Comparison of ENCODE assay signal across 28 mouse cellular contexts in genomic region chr19:21183028-21183427, GRCm38 (mm10).
"Had no signal": no experiment of that assay in that cellular context is flagged by ENCODE, and none has a peak within 500 bp of the region (broad histone marks: within the 10 kb centered on the region; RNA-seq: fewer than 3 reads in every experiment).

No protein-coding gene starts in this region.

- H3K4me2 ChIP-seq: limb, embryonic 12.5 days; limb, embryonic 13.5 days; limb, embryonic 15.5 days; liver, embryonic 11.5 days; liver, embryonic 12.5 days; liver, embryonic 13.5 days; liver, embryonic 15.5 days; lung, embryonic 14.5 days; lung, embryonic 15.5 days; midbrain, embryonic 13.5 days had no signal

- DNase-seq: left cerebral cortex, postnatal 4 days; liver; liver, embryonic 13.5 days; liver, postnatal 0 days; lung, adult 18-20 months; lung, adult 2 months; lung, embryonic 14.5 days; lung, postnatal 10 days; lung, postnatal 14 days; lung, postnatal 36 days; lung, postnatal 4 days had no signal

- H3K9ac ChIP-seq: limb, embryonic 12.5 days; limb, embryonic 13.5 days; limb, embryonic 15.5 days; liver, embryonic 12.5 days; liver, embryonic 13.5 days; liver, embryonic 14.5 days; liver, embryonic 15.5 days; liver, postnatal 0 days; lung, embryonic 14.5 days; lung, embryonic 15.5 days; midbrain, embryonic 13.5 days had no signal

- ATAC-seq: liver, embryonic 12.5 days; liver, postnatal 0 days; lung, postnatal 0 days; midbrain, embryonic 13.5 days; midbrain, embryonic 16.5 days had no signal

- H3K4me1 ChIP-seq: limb, embryonic 10.5 days; limb, embryonic 12.5 days; limb, embryonic 13.5 days; limb, embryonic 15.5 days; liver, embryonic 12.5 days; liver, embryonic 13.5 days; liver, embryonic 15.5 days; lung, embryonic 15.5 days; midbrain, embryonic 13.5 days had no signal

- H3K9me3 ChIP-seq: limb, embryonic 10.5 days; limb, embryonic 12.5 days; limb, embryonic 13.5 days; limb, embryonic 15.5 days; liver, embryonic 12.5 days; liver, embryonic 13.5 days; liver, embryonic 15.5 days; lung, embryonic 15.5 days; midbrain, embryonic 13.5 days had no signal

- H3K4me3 ChIP-seq: left cerebral cortex, adult 2 months; limb, embryonic 10.5 days; limb, embryonic 12.5 days; limb, embryonic 13.5 days; limb, embryonic 15.5 days; liver, embryonic 12.5 days; liver, embryonic 13.5 days; liver, embryonic 15.5 days; lung, embryonic 15.5 days; megakaryocyte, embryonic 14.5 days; midbrain, embryonic 10.5 days; midbrain, embryonic 13.5 days; myocyte had no signal

- H3K27me3 ChIP-seq: limb, embryonic 12.5 days; limb, embryonic 13.5 days; limb, embryonic 15.5 days; liver, embryonic 12.5 days; liver, embryonic 13.5 days; liver, embryonic 15.5 days; lung, embryonic 15.5 days; megakaryocyte, embryonic 14.5 days; midbrain, embryonic 13.5 days had no signal

- H3K36me3 ChIP-seq: limb, embryonic 10.5 days; limb, embryonic 12.5 days; limb, embryonic 13.5 days; limb, embryonic 15.5 days; liver, embryonic 12.5 days; liver, embryonic 13.5 days; liver, embryonic 15.5 days; lung, embryonic 15.5 days; midbrain, embryonic 10.5 days; midbrain, embryonic 13.5 days had no signal

- H3K27ac ChIP-seq: left cerebral cortex, adult 2 months; limb, embryonic 10.5 days; limb, embryonic 12.5 days; limb, embryonic 13.5 days; limb, embryonic 15.5 days; liver, embryonic 12.5 days; liver, embryonic 13.5 days; liver, embryonic 14.5 days; liver, embryonic 15.5 days; lung, embryonic 15.5 days; macrophage; midbrain, embryonic 10.5 days; midbrain, embryonic 13.5 days had no signal
